Mouse (Mus musculus) layer of hippocampus, postnatal 25 days (tissue): ENCODE results near the gene Lyar. TPM values are rescaled to one million over a fixed set of nuclear protein-coding genes. Genes with fewer than 3 reads are reported as not detected.

Experiments
- DNase-seq, 2 experiments: peaks; one replicate each; pipeline ENCODE4 v3.0.0; 2022; ENCODE audit warnings: mixed read lengths in 2 of 2, low spot score in 1 of 2; ENCODE audit errors: extremely low spot score in 1 of 2
- total RNA-seq, 2 experiments: library from RNA; stranded (reverse); gene quantifications; 2 replicates each; pipeline ENCODE4 v1.2.3; 2021

The Lyar gene
- total RNA-seq, 2 experiments from 2014 or later = 12.0 to 14.8 TPM

GRCm38 (mm10) chr5:38255195-38255594, 34.9 kb downstream of the Lyar start:
- no peak for DNase-seq

- no peak for DNase-seq
Observed at GRCm38 (mm10) chr5:38255644-38256043, 35.4 kb downstream of the Lyar start.

GRCm38 (mm10) chr5:38256551-38256950, 36.3 kb downstream of the Lyar start:
- DNase-seq = no peak

- no peak for DNase-seq
Observed at GRCm38 (mm10) chr5:38258034-38258772, 37.9 kb downstream of the Lyar start.

- DNase-seq = no peak
Observed at GRCm38 (mm10) chr5:38258773-38259146, 38.5 kb downstream of the Lyar start.

GRCm38 (mm10) chr5:38259455-38260106, 39.3 kb downstream of the Lyar start:
- DNase-seq = no peak

GRCm38 (mm10) chr5:38260107-38260682, 39.9 kb downstream of the Lyar start, which contains the start of gene Tmem128:
Tmem128 (plus strand) TSS chr5:38260185.
- DNase-seq = peak; percentile 56 to 71

GRCm38 (mm10) chr5:38270942-38271341, 50.7 kb downstream of the Lyar start:
- no peak for DNase-seq

- DNase-seq = no peak
Observed at GRCm38 (mm10) chr5:38273831-38274230, 53.6 kb downstream of the Lyar start.

- no peak for DNase-seq
Observed at GRCm38 (mm10) chr5:38275771-38276170, 55.5 kb downstream of the Lyar start, which contains the start of gene Otop1. Otop1 (plus strand) TSS chr5:38275972.

- DNase-seq = no peak
Observed at GRCm38 (mm10) chr5:38276451-38276850, 56.2 kb downstream of the Lyar start.

GRCm38 (mm10) chr5:38277098-38277866, 57.0 kb downstream of the Lyar start:
- DNase-seq = no peak

GRCm38 (mm10) chr5:38277936-38278600, 57.8 kb downstream of the Lyar start:
- DNase-seq = no peak

GRCm38 (mm10) chr5:38280075-38280474, 59.8 kb downstream of the Lyar start:
- no peak for DNase-seq

Other genes with a start within 250 kb of the Lyar start
- 10 to 100 TPM; 38.3 to 39.7 TPM for gene Stx18, start 181.7 kb upstream of the Lyar start, total RNA-seq
- 100 to 1,000 TPM; 455 to 474 TPM for gene Nsg1, start 60.6 kb upstream of the Lyar start, total RNA-seq
- 10 to 100 TPM; 16.5 to 20.9 TPM for gene Zbtb49, start within 50 bp of the Lyar start, total RNA-seq
- 10 to 100 TPM; 33.0 to 36.7 TPM for gene Tmem128, start 39.7 kb downstream of the Lyar start, total RNA-seq
- not detected for gene Otop1, start 55.5 kb downstream of the Lyar start, total RNA-seq
- gene Drd5, start 98.9 kb downstream of the Lyar start, total RNA-seq = 10 to 100 TPM; 13.8 to 16.5 TPM